Mouse (Mus musculus) heart, postnatal 10 days (tissue): ENCODE measurements around the gene Pacsin1. TPM values are rescaled to one million over a fixed set of nuclear protein-coding genes. Genes with fewer than 3 reads are reported as not detected.

Experiments used
- total RNA-seq, 2 experiments: library from RNA; stranded (reverse); gene quantifications; 2 replicates each; pipeline ENCODE4 v1.2.3; 2021

The Pacsin1 gene
- total RNA-seq, 2 experiments from 2014 or later: 0.05 to 0.20 TPM

Other genes with a start within 250 kb of the Pacsin1 start
- gene Grm4, start 134.1 kb upstream of the Pacsin1 start, total RNA-seq: under 1 TPM in 1 of 2 experiments, not detected in 1; 0.20 TPM
- gene Hmga1, start 99.0 kb upstream of the Pacsin1 start, total RNA-seq: 10 to 100 TPM; 42.5 to 47.3 TPM
- gene AI413582, start 89.8 kb upstream of the Pacsin1 start, total RNA-seq: 10 to 100 TPM; 10.2 to 11.2 TPM
- gene Nudt3, start 32.0 kb upstream of the Pacsin1 start, total RNA-seq: 100 to 1,000 TPM; 380 to 410 TPM
- gene RPS10-NUDT3, start 20.3 kb upstream of the Pacsin1 start, total RNA-seq: 1 to 10 TPM in 1 of 2 experiments, not detected in 1; 1.0 TPM
- gene Rps10, start 18.8 kb upstream of the Pacsin1 start, total RNA-seq: 100 to 1,000 TPM; 713 to 733 TPM
- gene Spdef, start 73.4 kb downstream of the Pacsin1 start, total RNA-seq: under 1 TPM in 1 of 2 experiments, not detected in 1; 0.29 TPM
- 100 to 1,000 TPM; 109 to 112 TPM for gene D17Wsu92e, start 165.1 kb downstream of the Pacsin1 start, total RNA-seq
- 10 to 100 TPM; 82.0 to 85.1 TPM for gene Snrpc, start 182.6 kb downstream of the Pacsin1 start, total RNA-seq
- 10 to 100 TPM; 16.5 to 22.1 TPM for gene Uhrf1bp1, start 200.9 kb downstream of the Pacsin1 start, total RNA-seq